Mouse (Mus musculus) liver, embryonic 12.5 days (tissue): ENCODE data around the gene Tex13b. TPM values are rescaled to one million over a fixed set of nuclear protein-coding genes. Genes with fewer than 3 reads are reported as not detected.
"Not testable (repeated sequence)": the region's sequence is repeated elsewhere in the genome, so short reads cannot be mapped to it uniquely, and the experiment has no call there.

Source experiments
- ATAC-seq: fragments of 200-750 bp; cut with Nextera tagmentation; 2 replicates; pipeline ENCODE4 v1.8.0; 2017; ENCODE audit warnings: moderate number of reproducible peaks, mild to moderate bottlenecking, moderate library complexity
- H3K27ac ChIP-seq: fragments of 300-500 bp; sonication (generic); 2 replicates; pipeline ENCODE4 v1.5.1; 2016; ENCODE audit warnings: mild to moderate bottlenecking
- H3K27me3 ChIP-seq: fragments of 300-500 bp; sonication (generic); replicated peaks from 2 replicates; pipeline ENCODE4 v1.6.1; 2016; ENCODE audit warnings: mild to moderate bottlenecking, moderate library complexity
- H3K36me3 ChIP-seq: fragments of 300-500 bp; sonication (generic); 2 replicates; pipeline ENCODE4 v1.6.1; 2016; ENCODE audit warnings: mild to moderate bottlenecking, moderate library complexity
- H3K4me1 ChIP-seq: fragments of 300-500 bp; sonication (generic); 2 replicates; pipeline ENCODE4 v1.6.1; 2016
- H3K4me2 ChIP-seq: fragments of 300-500 bp; sonication (generic); 2 replicates; pipeline ENCODE4 v1.6.1; 2016; ENCODE audit warnings: mild to moderate bottlenecking, moderate library complexity
- H3K4me3 ChIP-seq: fragments of 300-500 bp; sonication (generic); 2 replicates; pipeline ENCODE4 v1.5.1; 2016; ENCODE audit warnings: mild to moderate bottlenecking, moderate library complexity
- H3K9ac ChIP-seq: fragments of 300-500 bp; sonication (generic); 2 replicates; pipeline ENCODE4 v1.6.1; 2016; ENCODE audit warnings: mild to moderate bottlenecking, moderate library complexity
- H3K9me3 ChIP-seq: fragments of 300-500 bp; sonication (generic); replicated peaks from 2 replicates; pipeline ENCODE4 v1.6.1; 2016; ENCODE audit warnings: mild to moderate bottlenecking, moderate library complexity
- WGBS: fragments of 180-500 bp; shearing (Covaris S2); methylation state at CpG from one replicate; pipeline ENCODE4 v1.1.7; 2016; ENCODE audit not compliant: insufficient replicate concordance; 5-methylcytosine and 5-hydroxymethylcytosine counted together
- polyA plus RNA-seq: library from polyadenylated mRNA; unstranded; fragments of >200 nt; fragmentation: Nextera tagmentation; extraction: Ambion mirVana; gene quantifications from 2 replicates; pipeline ENCODE4 v1.2.1, GENCODE M21; 2016

Tex13b gene
- polyA plus RNA-seq: not detected in 2 replicates

- ATAC-seq: no peak
- Histone ChIP-seq H3K4me3 (no peak within 1 kb of the TSS), H3K4me1 (no peaks in the 10 kb centered on the region), H3K27me3 (0 out of 2 replicates have a peak, but pooled peaks cover 7% of the 10 kb centered on the region), H3K4me2 (no peak within 1 kb of the TSS), H3K9me3 (no peaks in the 10 kb centered on the region), H3K36me3 (no peaks in the 10 kb centered on the region), H3K27ac (no peak within 1 kb of the TSS), H3K9ac (no peak within 1 kb of the TSS)
- 84% methylated on average over 22 of the region's 22 CpGs for WGBS
Observed at GRCm38 (mm10) chrX:140813312-140814006, at the start of gene Tex13b. Gene Tex13b, minus strand, starts transcription at chrX:140813433.

GRCm38 (mm10) chrX:140862760-140863159, 49.5 kb upstream of the Tex13b start:
- Histone ChIP-seq H3K9me3 (no peaks in the 10 kb centered on the region), H3K9ac (no peak overlapping the region), H3K4me2 (no peak overlapping the region), H3K4me1 (no peaks in the 10 kb centered on the region), H3K27me3 (no peaks in the 10 kb centered on the region; the same call in 1 of the 2 replicates), H3K36me3 (no peaks in the 10 kb centered on the region), H3K27ac (no peak overlapping the region), H3K4me3 (no peak overlapping the region)
- WGBS: 74% methylated on average over 6 of the region's 6 CpGs
- ATAC-seq: no peak

- H3K4me2 ChIP-seq: no peak overlapping the region
- H3K4me3 ChIP-seq: no peak overlapping the region
- no peaks in the 10 kb centered on the region for H3K4me1 ChIP-seq
- no peak for ATAC-seq
- H3K27me3 ChIP-seq: peaks cover 3% of the 10 kb centered on the region; the same call in 1 of the 2 replicates
- no peaks in the 10 kb centered on the region for H3K36me3 ChIP-seq
- H3K9me3 ChIP-seq: no peaks in the 10 kb centered on the region
- WGBS: 26% methylated on average over 2 of the region's 2 CpGs
- no peak overlapping the region for H3K27ac ChIP-seq
- no peak overlapping the region for H3K9ac ChIP-seq
Observed at GRCm38 (mm10) chrX:140857445-140857844, 44.2 kb upstream of the Tex13b start.

GRCm38 (mm10) chrX:140857040-140857439, 43.8 kb upstream of the Tex13b start:
- not testable (repeated sequence) for H3K27ac ChIP-seq

GRCm38 (mm10) chrX:140854561-140854960, 41.3 kb upstream of the Tex13b start:
- Histone ChIP-seq H3K36me3 (no peaks in the 10 kb centered on the region), H3K4me1 (no peaks in the 10 kb centered on the region), H3K27ac (no peak overlapping the region), H3K4me3 (no peak overlapping the region), H3K9ac (no peak overlapping the region), H3K27me3 (peaks cover 3% of the 10 kb centered on the region; the same call in 1 of the 2 replicates), H3K4me2 (no peak overlapping the region), H3K9me3 (no peaks in the 10 kb centered on the region)
- WGBS: 65% methylated on average over 3 of the region's 3 CpGs
- ATAC-seq: no peak

More at GRCm38 (mm10) chrX:140857040-140857439, 43.8 kb upstream of the Tex13b start:
- not testable (repeated sequence) for H3K9me3 ChIP-seq, H3K36me3 ChIP-seq, ATAC-seq, H3K9ac ChIP-seq, H3K27me3 ChIP-seq, H3K4me3 ChIP-seq, H3K4me2 ChIP-seq, H3K4me1 ChIP-seq
- WGBS: 55% methylated on average over 5 of the region's 5 CpGs

- H3K4me2 ChIP-seq, H3K4me1 ChIP-seq, H3K9me3 ChIP-seq, ATAC-seq, H3K9ac ChIP-seq, H3K4me3 ChIP-seq, H3K36me3 ChIP-seq, H3K27ac ChIP-seq: not testable (repeated sequence)
- H3K27me3 ChIP-seq: peaks cover 15% of the 10 kb centered on the region; the same call in 1 of the 2 replicates
- WGBS: 44% methylated on average over 1 of the region's 1 CpGs
Observed at GRCm38 (mm10) chrX:140845401-140845800, 32.2 kb upstream of the Tex13b start.

GRCm38 (mm10) chrX:140839887-140840286, 26.7 kb upstream of the Tex13b start:
- no peak overlapping the region for H3K4me3 ChIP-seq
- H3K27me3 ChIP-seq: peaks cover 19% of the 10 kb centered on the region
- H3K4me1 ChIP-seq: no peaks in the 10 kb centered on the region
- no peak overlapping the region for H3K4me2 ChIP-seq
- ATAC-seq: no peak
- H3K27ac ChIP-seq: no peak overlapping the region
- WGBS: 33% methylated on average over 4 of the region's 4 CpGs
- H3K9me3 ChIP-seq: no peaks in the 10 kb centered on the region
- no peaks in the 10 kb centered on the region for H3K36me3 ChIP-seq
- no peak overlapping the region for H3K9ac ChIP-seq

GRCm38 (mm10) chrX:140838077-140838476, 24.8 kb upstream of the Tex13b start:
- no peak for ATAC-seq
- H3K36me3 ChIP-seq: no peaks in the 10 kb centered on the region
- no peak overlapping the region for H3K4me2 ChIP-seq
- no peak overlapping the region for H3K9ac ChIP-seq
- no peak overlapping the region for H3K4me3 ChIP-seq
- H3K9me3 ChIP-seq: no peaks in the 10 kb centered on the region
- H3K27ac ChIP-seq: no peak overlapping the region
- no peaks in the 10 kb centered on the region for H3K4me1 ChIP-seq
- WGBS: 64% methylated on average over 3 of the region's 3 CpGs
- peaks cover 19% of the 10 kb centered on the region for H3K27me3 ChIP-seq

GRCm38 (mm10) chrX:140831706-140832105, 18.5 kb upstream of the Tex13b start:
- no peaks in the 10 kb centered on the region for H3K4me1 ChIP-seq
- no peaks in the 10 kb centered on the region for H3K36me3 ChIP-seq
- no peaks in the 10 kb centered on the region for H3K9me3 ChIP-seq
- H3K4me3 ChIP-seq: no peak overlapping the region
- peaks cover 6% of the 10 kb centered on the region; the same call in 1 of the 2 replicates for H3K27me3 ChIP-seq
- H3K9ac ChIP-seq: no peak overlapping the region
- no peak overlapping the region for H3K4me2 ChIP-seq
- H3K27ac ChIP-seq: no peak overlapping the region
- 56% methylated on average over 4 of the region's 4 CpGs for WGBS
- no peak for ATAC-seq

GRCm38 (mm10) chrX:140822295-140822694, 9.1 kb upstream of the Tex13b start:
- Histone ChIP-seq H3K4me1 (no peaks in the 10 kb centered on the region), H3K9me3 (no peaks in the 10 kb centered on the region), H3K27ac (no peak overlapping the region), H3K27me3 (peaks cover 4% of the 10 kb centered on the region; the same call in 1 of the 2 replicates), H3K36me3 (no peaks in the 10 kb centered on the region), H3K4me3 (no peak overlapping the region), H3K4me2 (no peak overlapping the region), H3K9ac (no peak overlapping the region)
- 66% methylated on average over 17 of the region's 17 CpGs for WGBS
- no peak for ATAC-seq

- ATAC-seq: no peak
- Histone ChIP-seq H3K9me3 (no peaks in the 10 kb centered on the region), H3K27me3 (0 out of 2 replicates have a peak, but pooled peaks cover 23% of the 10 kb centered on the region), H3K4me1 (no peaks in the 10 kb centered on the region), H3K4me3 (no peak overlapping the region), H3K4me2 (no peak overlapping the region), H3K36me3 (no peaks in the 10 kb centered on the region), H3K9ac (no peak overlapping the region), H3K27ac (no peak overlapping the region)
- WGBS: 69% methylated on average over 2 of the region's 2 CpGs
Observed at GRCm38 (mm10) chrX:140805340-140805739, 7.9 kb downstream of the Tex13b start.

- H3K27me3 ChIP-seq: 0 out of 2 replicates have a peak, but pooled peaks cover 4% of the 10 kb centered on the region
- H3K9me3 ChIP-seq: no peaks in the 10 kb centered on the region
- WGBS: 44% methylated on average over 1 of the region's 1 CpGs
- H3K36me3 ChIP-seq: no peaks in the 10 kb centered on the region
- ATAC-seq: no peak
- no peak overlapping the region for H3K4me2 ChIP-seq
- H3K9ac ChIP-seq: no peak overlapping the region
- no peak overlapping the region for H3K27ac ChIP-seq
- no peaks in the 10 kb centered on the region for H3K4me1 ChIP-seq
- no peak overlapping the region for H3K4me3 ChIP-seq
Observed at GRCm38 (mm10) chrX:140769794-140770193, 43.4 kb downstream of the Tex13b start.
